Comparison of ENCODE assay signal across 9 mouse cellular contexts in the genomic region with DNA sequence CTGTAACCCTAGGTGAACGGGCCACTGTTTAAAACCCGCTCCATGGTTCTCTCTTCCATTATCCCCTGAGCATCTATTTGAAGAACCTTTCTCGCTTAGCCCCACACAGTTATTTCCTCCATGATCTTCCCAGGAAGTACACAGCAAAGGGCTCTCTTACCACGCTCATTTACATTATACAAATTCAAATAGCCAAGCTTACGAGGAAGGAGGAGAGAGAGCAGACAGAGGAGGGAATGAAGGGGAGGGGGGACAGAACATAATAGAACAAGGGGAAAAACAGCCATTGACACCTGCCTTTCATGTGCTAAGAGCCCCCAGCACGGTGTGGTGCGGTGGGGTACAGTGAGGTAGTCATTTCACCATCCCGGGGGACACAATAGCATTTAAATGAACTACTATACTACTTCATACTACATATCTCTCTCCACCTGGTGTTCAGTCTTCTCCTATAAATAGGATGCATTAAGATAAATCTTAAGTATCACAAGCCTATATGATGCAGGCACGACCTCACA.
"Had no signal": no experiment of that assay in that cellular context is flagged by ENCODE, and none has a peak within 500 bp of the region (broad histone marks: within the 10 kb centered on the region; RNA-seq: fewer than 3 reads in every experiment).

No protein-coding gene starts in this region.

- H3K36me3 ChIP-seq: midbrain, embryonic 12.5 days had no signal

- H3K27ac ChIP-seq: kidney, postnatal 0 days; layer of hippocampus, adult 2 months; limb, embryonic 13.5 days; midbrain, embryonic 12.5 days; stomach, postnatal 0 days had no signal

- H3K4me3 ChIP-seq: layer of hippocampus, adult 2 months; limb, embryonic 13.5 days; midbrain, embryonic 12.5 days had no signal

- H3K4me2 ChIP-seq: limb, embryonic 13.5 days; midbrain, embryonic 12.5 days had no signal

- DNase-seq: left cerebral cortex, postnatal 4 days; lung, adult 18-20 months; thymus, adult 2 months; thymus, postnatal 25 days had no signal

- H3K9ac ChIP-seq: midbrain, embryonic 12.5 days had no signal

- H3K9me3 ChIP-seq: limb, embryonic 13.5 days; midbrain, embryonic 12.5 days had no signal

- H3K27me3 ChIP-seq: limb, embryonic 13.5 days had no signal
